Mouse (Mus musculus): ENCODE measurements around the gene Olfr1495. TPM values are rescaled to one million over a fixed set of nuclear protein-coding genes. Genes with fewer than 3 reads are reported as not detected.
"Not testable (repeated sequence)": the region's sequence is repeated elsewhere in the genome, so short reads cannot be mapped to it uniquely, and the experiment has no call there.

The Olfr1495 gene
- polyA plus RNA-seq (2017; shearing (Covaris generic)): under 1 TPM in 1 of 3 experiments, not detected in 2; 0.57 TPM

- no peak for ATAC-seq
Measured at GRCm38 (mm10) chr19:13764306-13764705, at the start of gene Olfr1495. TSS of gene Olfr1495 (plus strand) at chr19:13764606.

GRCm38 (mm10) chr19:13722978-13723377, 41.4 kb upstream of the Olfr1495 start, which contains the start of gene Olfr1493-ps1:
TSS of gene Olfr1493-ps1 (plus strand) at chr19:13723278.
- no peak for ATAC-seq

GRCm38 (mm10) chr19:13739428-13739827, 25.0 kb upstream of the Olfr1495 start, which contains the start of gene Olfr1494:
TSS of gene Olfr1494 (plus strand) at chr19:13739728.
- no peak for ATAC-seq

GRCm38 (mm10) chr19:13749366-13749765, 15.0 kb upstream of the Olfr1495 start:
- no peak for ATAC-seq

DNA sequence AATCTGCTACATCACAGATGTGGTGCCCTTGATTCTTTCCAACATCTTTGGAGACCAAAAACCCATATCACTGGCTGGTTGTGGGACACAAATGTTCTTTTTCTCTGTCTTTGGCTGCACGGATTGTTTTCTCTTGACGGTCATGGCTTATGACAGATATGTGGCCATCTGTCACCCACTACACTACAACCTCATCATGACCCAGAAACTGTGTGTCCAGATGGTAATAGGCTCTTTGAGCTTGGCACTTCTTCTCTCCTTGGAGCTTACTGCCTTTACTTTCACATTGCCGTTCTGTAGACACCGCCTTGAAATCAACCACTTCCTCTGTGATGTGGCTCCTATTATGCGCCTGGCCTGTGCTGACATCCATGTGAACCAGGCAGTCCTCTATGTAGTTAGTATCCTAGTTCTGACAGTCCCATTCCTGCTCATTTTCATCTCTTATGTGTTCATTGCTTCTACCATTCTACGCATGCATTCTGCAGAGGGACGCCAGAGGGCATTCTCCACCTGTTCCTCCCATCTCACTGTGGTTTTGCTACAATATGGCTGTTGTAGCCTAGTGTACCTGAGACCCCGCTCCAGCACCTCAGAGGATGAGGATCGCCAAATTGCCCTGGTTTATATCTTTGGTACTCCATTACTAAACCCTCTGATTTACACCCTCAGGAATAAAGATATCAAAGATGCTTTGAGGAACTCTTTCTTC, 4.3 kb downstream of the Olfr1495 start:
- no peak for ATAC-seq

DNA sequence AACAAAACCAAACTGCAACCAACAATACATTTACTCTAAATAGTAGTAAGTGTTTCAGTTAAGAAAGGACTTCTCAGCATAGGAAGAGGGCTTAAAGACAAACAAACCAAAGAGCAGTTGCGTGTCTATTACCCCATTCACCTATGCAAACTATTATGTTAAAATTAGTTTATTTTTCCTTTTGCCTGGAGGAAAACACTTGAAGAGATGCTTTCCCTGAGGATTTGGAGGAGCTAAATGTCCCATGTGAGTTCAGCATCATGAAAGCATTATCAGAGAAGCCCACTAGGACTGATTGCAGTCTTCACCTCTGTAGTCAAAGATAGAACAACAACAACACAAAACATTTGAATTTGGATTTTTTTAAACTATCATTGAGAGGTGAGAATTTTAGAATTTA, 13.2 kb downstream of the Olfr1495 start, which contains the start of gene Olfr1496:
Olfr1496 (plus strand) TSS at position 301 of the 400 bp plus-strand sequence.
- ATAC-seq: no peak

DNA sequence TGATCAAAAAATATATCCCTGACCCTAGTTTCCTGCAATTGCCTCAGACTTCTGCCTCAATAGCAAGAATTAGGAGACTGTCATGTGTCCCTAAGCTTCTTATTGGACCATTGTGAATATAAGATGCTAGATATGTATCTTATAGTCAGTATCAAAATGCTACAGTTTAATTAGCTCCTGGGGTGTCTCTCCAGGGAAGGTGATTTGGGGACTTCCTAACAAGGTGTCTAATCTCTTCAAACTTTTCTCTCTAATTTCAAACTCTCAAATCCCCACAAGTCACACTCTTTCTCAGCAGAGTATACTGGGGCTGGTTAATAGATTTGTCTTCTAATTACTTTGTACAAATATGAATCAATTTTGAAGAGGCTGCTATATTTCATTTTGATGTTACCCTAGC, 33.7 kb downstream of the Olfr1495 start, which contains the start of gene Olfr1497:
Olfr1497 (minus strand) TSS at position 101 of the 400 bp plus-strand sequence.
- no peak for ATAC-seq

GRCm38 (mm10) chr19:13805486-13805885, 41.1 kb downstream of the Olfr1495 start:
- ATAC-seq: not testable (repeated sequence)

GRCm38 (mm10) chr19:13812823-13813222, 48.4 kb downstream of the Olfr1495 start:
- ATAC-seq: no peak

DNA sequence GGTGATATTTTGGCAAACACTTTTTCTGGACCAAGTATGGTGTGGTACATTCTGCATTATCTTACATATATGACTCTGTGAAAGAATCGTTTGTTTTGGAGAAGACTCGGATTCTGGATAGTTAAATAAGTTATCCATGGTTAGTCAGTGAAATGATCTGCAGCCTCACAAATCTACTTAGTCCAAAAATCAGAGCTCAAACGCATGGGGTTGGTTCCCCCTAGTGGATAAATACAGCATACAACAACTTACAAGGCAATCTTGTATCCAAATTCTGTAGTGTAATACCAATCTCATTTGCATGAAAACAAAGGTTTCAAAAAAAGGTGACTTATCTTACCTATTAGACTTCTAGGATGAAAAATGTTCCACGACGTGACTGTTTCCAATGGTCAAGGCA, 54.4 kb downstream of the Olfr1495 start:
- no peak for ATAC-seq

GRCm38 (mm10) chr19:13819347-13819746, 54.9 kb downstream of the Olfr1495 start, which contains the start of gene Olfr1499:
TSS of gene Olfr1499 (minus strand) at chr19:13819447.
- ATAC-seq: no peak

Other genes starting within 250 kb of the Olfr1495 start
- gene Olfr1480, start 236.7 kb upstream of the Olfr1495 start, polyA plus RNA-seq (2017; shearing (Covaris generic)): not detected
- not detected for gene Olfr1484, start 181.1 kb upstream of the Olfr1495 start, polyA plus RNA-seq (2017; shearing (Covaris generic))
- gene Olfr1487, start 147.2 kb upstream of the Olfr1495 start, polyA plus RNA-seq (2017; shearing (Covaris generic)): not detected
- gene Olfr1489, start 133.0 kb upstream of the Olfr1495 start, polyA plus RNA-seq (2017; shearing (Covaris generic)): not detected
- gene Olfr1490, start 113.5 kb upstream of the Olfr1495 start, polyA plus RNA-seq (2017; shearing (Covaris generic)): not detected
- not detected for gene Olfr1491, start 67.3 kb upstream of the Olfr1495 start, polyA plus RNA-seq (2017; shearing (Covaris generic))
- gene Olfr1493-ps1, start 41.3 kb upstream of the Olfr1495 start, polyA plus RNA-seq (2017; shearing (Covaris generic)): not detected
- not detected for gene Olfr1494, start 24.9 kb upstream of the Olfr1495 start, polyA plus RNA-seq (2017; shearing (Covaris generic))
- gene Olfr1496, start 13.3 kb downstream of the Olfr1495 start, polyA plus RNA-seq (2017; shearing (Covaris generic)): not detected
- not detected for gene Olfr1497, start 33.6 kb downstream of the Olfr1495 start, polyA plus RNA-seq (2017; shearing (Covaris generic))
- not detected for gene Olfr1499, start 54.8 kb downstream of the Olfr1495 start, polyA plus RNA-seq (2017; shearing (Covaris generic))
- under 1 TPM in 2 of 3 experiments, not detected in 1; 0.35 to 0.55 TPM for gene Olfr1500, start 65.9 kb downstream of the Olfr1495 start, polyA plus RNA-seq (2017; shearing (Covaris generic))
- gene Olfr1501, start 86.1 kb downstream of the Olfr1495 start, polyA plus RNA-seq (2017; shearing (Covaris generic)): not detected
- gene Olfr1502, start 97.2 kb downstream of the Olfr1495 start, polyA plus RNA-seq (2017; shearing (Covaris generic)): not detected
- gene Olfr1504, start 133.3 kb downstream of the Olfr1495 start, polyA plus RNA-seq (2017; shearing (Covaris generic)): not detected
- gene Olfr1505, start 148.9 kb downstream of the Olfr1495 start, polyA plus RNA-seq (2017; shearing (Covaris generic)): not detected